Mouse (Mus musculus) C2C12 (cell line): ENCODE measurements around the gene Atpaf2.

Experiments
- CEBPB ChIP-seq: IDR thresholded peaks from one replicate; pipeline ENCODE4 v1.6.1; 2011; ENCODE audit warnings: low read depth, mild to moderate bottlenecking, control low read depth, moderate library complexity
- CTCF ChIP-seq: IDR thresholded peaks from one replicate; pipeline ENCODE4 v1.5.1; 2011; ENCODE audit not compliant: control insufficient read depth, insufficient read depth, insufficient read length
- USF1 ChIP-seq: IDR thresholded peaks from one replicate; pipeline ENCODE4 v1.6.1; 2011; ENCODE audit warnings: low read depth, mild to moderate bottlenecking, control low read depth, moderate library complexity

- TF ChIP-seq CTCF (no peak), USF1 (no peak), CEBPB (no peak)
These were observed 6.1 kb downstream of the Atpaf2 start for GRCm38 (mm10) chr11:60412173-60412572.
